Mouse (Mus musculus) layer of hippocampus, adult 2 months (tissue): ENCODE results near the gene Oscp1. TPM values are rescaled to one million over a fixed set of nuclear protein-coding genes. Genes with fewer than 3 reads are reported as not detected.

ENCODE experiments used
- DNase-seq, 2 experiments: peaks; one replicate each; pipeline ENCODE4 v3.0.0; 2022; ENCODE audit warnings: low spot score in 2 of 2
- H3K27ac ChIP-seq: fragments of 200-600 bp; 2 replicates; pipeline ENCODE4 v1.8.1; 2022
- H3K4me3 ChIP-seq: fragments of 200-600 bp; 2 replicates; pipeline ENCODE4 v1.8.1; 2022; ENCODE audit warnings: mild to moderate bottlenecking
- CTCF ChIP-seq: fragments of 200-600 bp; conservative IDR thresholded peaks from 2 replicates; pipeline ENCODE4 v1.8.1; 2022; ENCODE audit warnings: antibody characterized with exemption, mild to moderate bottlenecking, moderate library complexity
- total RNA-seq, 2 experiments: library from RNA; stranded (reverse); gene quantifications; 2 replicates each; pipeline ENCODE4 v1.2.3; 2021

Gene Oscp1
- total RNA-seq, 2 experiments from 2014 or later = 41.1 to 44.5 TPM

GRCm38 (mm10) chr4:126118651-126119050, 60.3 kb downstream of the Oscp1 start:
- no peak overlapping the region for H3K4me3 ChIP-seq
- no peak for TF ChIP-seq CTCF
- DNase-seq = peak; percentile 63 to 78
- peak overlapping the region; percentile 56; the same call in 1 of the 2 replicates for H3K27ac ChIP-seq

GRCm38 (mm10) chr4:126119051-126119450, 60.7 kb downstream of the Oscp1 start:
- peak overlapping the region; percentile 56; the same call in 1 of the 2 replicates for H3K27ac ChIP-seq
- DNase-seq = no peak
- TF ChIP-seq CTCF = no peak

GRCm38 (mm10) chr4:126120052-126120451, 61.7 kb downstream of the Oscp1 start:
- no peak for DNase-seq
- no peak overlapping the region for H3K27ac ChIP-seq
- TF ChIP-seq CTCF = no peak
- H3K4me3 ChIP-seq = no peak overlapping the region

More at GRCm38 (mm10) chr4:126119051-126119450, 60.7 kb downstream of the Oscp1 start:
- H3K4me3 ChIP-seq = no peak overlapping the region

- DNase-seq = no peak
- Histone ChIP-seq H3K27ac (no peak overlapping the region), H3K4me3 (no peak overlapping the region)
- TF ChIP-seq CTCF = no peak
Observed at GRCm38 (mm10) chr4:126120506-126120905, 62.1 kb downstream of the Oscp1 start.

- DNase-seq = no peak
- Histone ChIP-seq H3K4me3 (no peak overlapping the region), H3K27ac (no peak overlapping the region)
- TF ChIP-seq CTCF = no peak
Observed at GRCm38 (mm10) chr4:126123309-126124040, 65.1 kb downstream of the Oscp1 start.

GRCm38 (mm10) chr4:126130502-126130901, 72.1 kb downstream of the Oscp1 start:
- TF ChIP-seq CTCF = no peak
- H3K4me3 ChIP-seq = no peak overlapping the region
- DNase-seq = no peak
- peak overlapping the region; percentile 86 for H3K27ac ChIP-seq

- peak; percentile 64 to 82 for DNase-seq
- peak overlapping the region; percentile 86 for H3K27ac ChIP-seq
- no peak overlapping the region for H3K4me3 ChIP-seq
- TF ChIP-seq CTCF = peak; percentile 28
Observed at GRCm38 (mm10) chr4:126131290-126132121, 73.1 kb downstream of the Oscp1 start.

- Histone ChIP-seq H3K4me3 (no peak overlapping the region), H3K27ac (peak overlapping the region; percentile 86)
- no peak for TF ChIP-seq CTCF
- DNase-seq = no peak
Observed at GRCm38 (mm10) chr4:126132636-126133264, 74.4 kb downstream of the Oscp1 start.

GRCm38 (mm10) chr4:126134236-126134635, 75.9 kb downstream of the Oscp1 start:
- TF ChIP-seq CTCF = no peak
- peak overlapping the region; percentile 28 for H3K27ac ChIP-seq
- no peak for DNase-seq
- no peak overlapping the region for H3K4me3 ChIP-seq

GRCm38 (mm10) chr4:126134639-126135038, 76.3 kb downstream of the Oscp1 start:
- Histone ChIP-seq H3K4me3 (no peak overlapping the region), H3K27ac (peak overlapping the region; percentile 28)
- no peak for DNase-seq
- TF ChIP-seq CTCF = no peak

GRCm38 (mm10) chr4:126137773-126138172, 79.4 kb downstream of the Oscp1 start:
- no peak for DNase-seq
- Histone ChIP-seq H3K4me3 (no peak overlapping the region), H3K27ac (no peak overlapping the region)
- TF ChIP-seq CTCF = no peak

GRCm38 (mm10) chr4:126141021-126141420, 82.7 kb downstream of the Oscp1 start:
- TF ChIP-seq CTCF = no peak
- H3K4me3 ChIP-seq = no peak overlapping the region
- H3K27ac ChIP-seq = no peak overlapping the region
- no peak for DNase-seq

Other genes starting within 250 kb of the Oscp1 start
- 1 to 10 TPM; 4.7 to 6.6 TPM for gene Csf3r, start 34.0 kb upstream of the Oscp1 start, total RNA-seq
- gene Mrps15, start 11.6 kb upstream of the Oscp1 start, total RNA-seq = 10 to 100 TPM; 46.2 to 48.6 TPM
- 10 to 100 TPM; 13.4 to 13.8 TPM for gene Lsm10, start 38.1 kb downstream of the Oscp1 start, total RNA-seq
- gene Stk40, start 45.4 kb downstream of the Oscp1 start, total RNA-seq = 10 to 100 TPM; 24.8 to 26.6 TPM
- gene Eva1b, start 89.2 kb downstream of the Oscp1 start, total RNA-seq = 1 to 10 TPM; 3.3 to 3.6 TPM
- under 1 TPM; 0.59 to 0.81 TPM for gene Sh3d21, start 104.9 kb downstream of the Oscp1 start, total RNA-seq
- gene Thrap3, start 144.2 kb downstream of the Oscp1 start, total RNA-seq = 100 to 1,000 TPM; 150 to 166 TPM
- gene Map7d1, start 197.8 kb downstream of the Oscp1 start, total RNA-seq = 100 to 1,000 TPM; 246 to 249 TPM
- 10 to 100 TPM; 85.4 to 90.5 TPM for gene Trappc3, start 203.8 kb downstream of the Oscp1 start, total RNA-seq
- gene Col8a2, start 228.2 kb downstream of the Oscp1 start, total RNA-seq = 1 to 10 TPM; 1.2 to 1.5 TPM